Mouse (Mus musculus): ENCODE measurements around the gene Gata1.
"Not testable (repeated sequence)": the region's sequence is repeated elsewhere in the genome, so short reads cannot be mapped to it uniquely, and the experiment has no call there.

Gene Gata1

GRCm38 (mm10) chrX:7977892-7978291 is at the start of gene Gata1:
TSS of gene Gata1 (minus strand) at chrX:7978071.
- DNase-seq (ENCODE audit: low spot score in 2 of 2): no peak

- no peak for DNase-seq (ENCODE audit: low spot score in 2 of 2)
Measured at GRCm38 (mm10) chrX:8026811-8027210, 48.9 kb upstream of the Gata1 start.

- DNase-seq (ENCODE audit: low spot score in 2 of 2): no peak
Measured at GRCm38 (mm10) chrX:8024795-8025194, 46.9 kb upstream of the Gata1 start.

GRCm38 (mm10) chrX:8020111-8020778 is 42.4 kb upstream of the Gata1 start:
- DNase-seq (ENCODE audit: low spot score in 2 of 2): no peak

- no peak for DNase-seq (ENCODE audit: low spot score in 2 of 2)
Measured at GRCm38 (mm10) chrX:8018286-8018685, 40.4 kb upstream of the Gata1 start, which contains the start of gene Glod5. TSS of gene Glod5 (minus strand) at chrX:8018492.

GRCm38 (mm10) chrX:8017142-8017541 is 39.3 kb upstream of the Gata1 start:
- DNase-seq (ENCODE audit: low spot score in 2 of 2): peak in 1 of 2 experiments; percentile 5

GRCm38 (mm10) chrX:8015675-8016074 is 37.8 kb upstream of the Gata1 start:
- DNase-seq (ENCODE audit: low spot score in 2 of 2): not testable (repeated sequence)

GRCm38 (mm10) chrX:8013569-8014314 is 35.9 kb upstream of the Gata1 start:
- DNase-seq (ENCODE audit: low spot score in 2 of 2): no peak

- no peak for DNase-seq (ENCODE audit: low spot score in 2 of 2)
Measured at GRCm38 (mm10) chrX:8013157-8013556, 35.3 kb upstream of the Gata1 start.

GRCm38 (mm10) chrX:8009356-8009755 is 31.5 kb upstream of the Gata1 start:
- not testable (repeated sequence) for DNase-seq (ENCODE audit: low spot score in 2 of 2)

- DNase-seq (ENCODE audit: low spot score in 2 of 2): no peak
Measured at GRCm38 (mm10) chrX:8008543-8008942, 30.7 kb upstream of the Gata1 start.

- DNase-seq (ENCODE audit: low spot score in 2 of 2): no peak
Measured at GRCm38 (mm10) chrX:8002971-8003370, 25.1 kb upstream of the Gata1 start.

GRCm38 (mm10) chrX:8002001-8002400 is 24.1 kb upstream of the Gata1 start:
- DNase-seq (ENCODE audit: low spot score in 2 of 2): no peak

GRCm38 (mm10) chrX:8000546-8001192 is 22.8 kb upstream of the Gata1 start:
- no peak for DNase-seq (ENCODE audit: low spot score in 2 of 2)

- DNase-seq (ENCODE audit: low spot score in 2 of 2): no peak
Measured at GRCm38 (mm10) chrX:7993068-7993735, 15.3 kb upstream of the Gata1 start.

GRCm38 (mm10) chrX:7992379-7993067 is 14.7 kb upstream of the Gata1 start:
- no peak for DNase-seq (ENCODE audit: low spot score in 2 of 2)

GRCm38 (mm10) chrX:7981368-7981767 is 3.5 kb upstream of the Gata1 start:
- no peak for DNase-seq (ENCODE audit: low spot score in 2 of 2)

- no peak for DNase-seq (ENCODE audit: low spot score in 2 of 2)
Measured at GRCm38 (mm10) chrX:7971292-7971691, 6.6 kb downstream of the Gata1 start.

- no peak for DNase-seq (ENCODE audit: low spot score in 2 of 2)
Measured at GRCm38 (mm10) chrX:7968899-7969298, 9.0 kb downstream of the Gata1 start.

- DNase-seq (ENCODE audit: low spot score in 2 of 2): no peak
Measured at GRCm38 (mm10) chrX:7968226-7968625, 9.6 kb downstream of the Gata1 start.

- no peak for DNase-seq (ENCODE audit: low spot score in 2 of 2)
Measured at GRCm38 (mm10) chrX:7967596-7968201, 10.2 kb downstream of the Gata1 start.
